Mouse (Mus musculus): Measurements from ENCODE around the gene Gabbr1. TPM values are rescaled to one million over a fixed set of nuclear protein-coding genes. Genes with fewer than 3 reads are reported as not detected.
A peak's percentile ranks its signal among the peaks of the same experiment; 100 is the strongest.

The Gabbr1 gene
- polyA plus RNA-seq (2012; rRNA removed) = 403 and 405 TPM in 2 replicates

GRCm38 (mm10) chr17:37045611-37046311 lies at the start of gene Gabbr1:
TSS of gene Gabbr1 (plus strand) at chr17:37045966.
- H3K27me3 ChIP-seq (ENCODE audit: control insufficient read depth, insufficient read depth, low read length) = no peaks in the 10 kb centered on the region
- H3K27ac ChIP-seq (ENCODE audit: insufficient read depth, low read length) = peak within 1 kb of the TSS; percentile 100
- TF ChIP-seq CTCF (IDR thresholded peaks at IDR 0.05; ENCODE audit: borderline replicate concordance, insufficient read depth, low read depth, low read length) (no peak), POLR2A (IDR thresholded peaks at IDR 0.05; ENCODE audit: borderline replicate concordance, insufficient read depth, low read length) (peak; percentile 73)
- 1% methylated on average over 52 of the region's 55 CpGs for WGBS
- peaks cover 12% of the 10 kb centered on the region for H3K4me1 ChIP-seq (ENCODE audit: control insufficient read depth, insufficient read depth, low read length)
- peak within 1 kb of the TSS; percentile 98 for H3K4me3 ChIP-seq (replicated peaks; ENCODE audit: insufficient read depth, low read depth, low read length)
- DNase-seq = peak; percentile 88 to 89

DNA sequence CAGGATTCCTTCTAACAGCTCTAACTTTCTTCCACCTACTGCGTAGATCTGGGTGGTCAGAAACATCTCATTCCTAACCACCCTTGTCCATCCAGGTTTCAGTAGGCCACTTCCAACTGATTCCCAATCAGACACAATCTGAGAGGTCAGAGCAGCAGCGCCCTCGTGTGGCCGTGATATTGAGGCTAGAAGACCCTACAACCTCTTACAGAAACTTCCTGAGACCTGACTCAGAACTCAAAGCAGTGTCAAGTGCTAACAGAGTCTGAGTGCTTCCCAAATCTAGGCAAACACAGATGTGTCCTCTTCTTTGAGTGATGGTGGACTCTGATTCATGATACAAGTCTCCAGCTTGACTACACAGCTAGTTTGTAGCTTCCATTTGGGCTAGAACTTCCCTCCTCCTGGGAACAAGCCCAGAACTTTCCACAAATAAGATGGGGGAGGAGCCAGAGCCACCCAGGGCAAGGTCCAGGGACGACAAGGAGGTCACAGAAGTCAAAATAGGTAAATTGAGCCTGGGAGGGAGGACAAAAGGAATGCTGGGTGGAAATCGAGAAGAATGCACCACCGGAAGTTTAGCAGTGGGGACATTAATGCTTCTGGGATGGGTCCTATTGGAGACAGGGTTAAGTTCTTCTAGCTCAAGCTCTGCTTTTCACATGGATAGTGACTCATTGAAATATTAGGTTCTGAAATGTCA lies 48.6 kb upstream of the Gabbr1 start:
- Histone ChIP-seq H3K4me1 (ENCODE audit: control insufficient read depth, insufficient read depth, low read length) (no peaks in the 10 kb centered on the region), H3K27me3 (ENCODE audit: control insufficient read depth, insufficient read depth, low read length) (no peaks in the 10 kb centered on the region), H3K4me3 (replicated peaks; ENCODE audit: insufficient read depth, low read depth, low read length) (no peak overlapping the region), H3K27ac (ENCODE audit: insufficient read depth, low read length) (no peak overlapping the region)
- 32% methylated on average over 7 of the region's 7 CpGs for WGBS
- TF ChIP-seq CTCF (IDR thresholded peaks at IDR 0.05; ENCODE audit: borderline replicate concordance, insufficient read depth, low read depth, low read length) (peak; percentile 69), POLR2A (IDR thresholded peaks at IDR 0.05; ENCODE audit: borderline replicate concordance, insufficient read depth, low read length) (no peak)
- peak; percentile 67 to 74 for DNase-seq

- DNase-seq = no peak
- Histone ChIP-seq H3K27me3 (ENCODE audit: control insufficient read depth, insufficient read depth, low read length) (no peaks in the 10 kb centered on the region), H3K4me3 (replicated peaks; ENCODE audit: insufficient read depth, low read depth, low read length) (no peak overlapping the region), H3K4me1 (ENCODE audit: control insufficient read depth, insufficient read depth, low read length) (no peaks in the 10 kb centered on the region), H3K27ac (ENCODE audit: insufficient read depth, low read length) (no peak overlapping the region)
- WGBS = 63% methylated on average over 2 of the region's 2 CpGs
- TF ChIP-seq POLR2A (IDR thresholded peaks at IDR 0.05; ENCODE audit: borderline replicate concordance, insufficient read depth, low read length) (no peak), CTCF (IDR thresholded peaks at IDR 0.05; ENCODE audit: borderline replicate concordance, insufficient read depth, low read depth, low read length) (no peak)
Observed at GRCm38 (mm10) chr17:36998477-36998876, 47.3 kb upstream of the Gabbr1 start.

- no peak within 1 kb of the TSS for H3K4me3 ChIP-seq (replicated peaks; ENCODE audit: insufficient read depth, low read depth, low read length)
- no peak for TF ChIP-seq POLR2A (IDR thresholded peaks at IDR 0.05; ENCODE audit: borderline replicate concordance, insufficient read depth, low read length)
- TF ChIP-seq CTCF (IDR thresholded peaks at IDR 0.05; ENCODE audit: borderline replicate concordance, insufficient read depth, low read depth, low read length) = no peak
- no peak within 1 kb of the TSS for H3K27ac ChIP-seq (ENCODE audit: insufficient read depth, low read length)
- H3K27me3 ChIP-seq (ENCODE audit: control insufficient read depth, insufficient read depth, low read length) = no peaks in the 10 kb centered on the region
- H3K4me1 ChIP-seq (ENCODE audit: control insufficient read depth, insufficient read depth, low read length) = no peaks in the 10 kb centered on the region
- WGBS = 98% methylated on average over 7 of the region's 7 CpGs
- no peak for DNase-seq
Observed at GRCm38 (mm10) chr17:37000863-37001262, 44.9 kb upstream of the Gabbr1 start, which contains the start of gene Zfp57. TSS of gene Zfp57 (plus strand) at chr17:37001163.

DNA sequence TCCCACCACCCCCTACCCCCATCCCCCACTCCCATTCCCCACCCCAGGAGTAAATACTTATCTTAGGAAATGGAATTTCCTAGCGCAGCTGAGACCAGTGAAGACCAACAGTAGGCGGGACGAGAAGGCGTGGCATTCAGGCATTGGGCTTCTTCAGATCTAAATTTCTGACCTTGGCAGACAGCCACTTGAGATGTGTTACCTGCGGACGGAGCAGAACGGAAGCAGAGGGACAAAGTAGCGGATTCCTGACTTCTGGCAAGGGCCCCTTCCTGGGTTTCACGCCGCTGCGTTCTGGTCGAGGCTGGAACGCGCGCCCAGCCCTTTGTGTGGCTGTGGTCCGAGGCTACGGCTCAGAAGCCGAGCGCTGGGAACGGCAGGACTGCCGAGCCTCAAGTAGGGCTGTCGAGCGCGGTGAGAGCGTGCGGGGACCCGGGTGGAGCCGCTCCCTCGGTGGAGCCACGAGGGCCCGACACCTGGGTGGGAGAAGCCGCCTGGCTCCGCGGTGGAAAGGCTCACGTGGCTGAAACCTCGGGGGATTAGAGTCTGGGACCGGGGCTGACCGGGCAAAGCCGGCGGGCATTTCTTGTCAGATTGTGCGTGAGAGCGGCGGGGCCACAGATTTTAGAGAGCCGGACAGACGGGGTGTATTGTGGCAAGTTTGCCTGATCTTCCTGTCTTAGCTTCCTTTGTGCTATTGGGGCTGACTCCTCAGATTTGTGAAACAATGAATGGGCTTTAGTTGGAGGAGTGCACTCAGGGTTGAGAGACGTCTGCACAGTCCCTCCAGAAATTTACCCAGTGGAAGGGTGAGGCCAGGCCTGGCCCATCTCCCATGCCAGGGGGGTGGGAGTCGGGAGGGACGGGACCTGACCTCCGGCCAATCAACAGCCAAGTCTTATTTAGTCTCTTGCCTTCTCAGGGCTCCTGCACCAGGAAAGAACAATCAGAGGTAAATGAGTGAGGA lies 43.1 kb upstream of the Gabbr1 start:
- H3K27ac ChIP-seq (ENCODE audit: insufficient read depth, low read length) = no peak overlapping the region
- peak; percentile 50 to 62 for DNase-seq

GRCm38 (mm10) chr17:37003366-37003765 lies 42.4 kb upstream of the Gabbr1 start:
- no peak overlapping the region for H3K4me3 ChIP-seq (replicated peaks; ENCODE audit: insufficient read depth, low read depth, low read length)
- TF ChIP-seq POLR2A (IDR thresholded peaks at IDR 0.05; ENCODE audit: borderline replicate concordance, insufficient read depth, low read length) = no peak
- no peak for TF ChIP-seq CTCF (IDR thresholded peaks at IDR 0.05; ENCODE audit: borderline replicate concordance, insufficient read depth, low read depth, low read length)
- H3K27me3 ChIP-seq (ENCODE audit: control insufficient read depth, insufficient read depth, low read length) = no peaks in the 10 kb centered on the region
- no peak for DNase-seq
- no peak overlapping the region for H3K27ac ChIP-seq (ENCODE audit: insufficient read depth, low read length)
- 27% methylated on average over 4 of the region's 4 CpGs for WGBS
- no peaks in the 10 kb centered on the region for H3K4me1 ChIP-seq (ENCODE audit: control insufficient read depth, insufficient read depth, low read length)

More for the DNA sequence above, 43.1 kb upstream of the Gabbr1 start:
- Histone ChIP-seq H3K4me1 (ENCODE audit: control insufficient read depth, insufficient read depth, low read length) (no peaks in the 10 kb centered on the region), H3K27me3 (ENCODE audit: control insufficient read depth, insufficient read depth, low read length) (no peaks in the 10 kb centered on the region), H3K4me3 (replicated peaks; ENCODE audit: insufficient read depth, low read depth, low read length) (peak overlapping the region; percentile 55)
- 2% methylated on average over 49 of the region's 49 CpGs for WGBS
- TF ChIP-seq POLR2A (IDR thresholded peaks at IDR 0.05; ENCODE audit: borderline replicate concordance, insufficient read depth, low read length) (no peak), CTCF (IDR thresholded peaks at IDR 0.05; ENCODE audit: borderline replicate concordance, insufficient read depth, low read depth, low read length) (no peak)

GRCm38 (mm10) chr17:37008161-37008560 lies 37.6 kb upstream of the Gabbr1 start:
- Histone ChIP-seq H3K27me3 (ENCODE audit: control insufficient read depth, insufficient read depth, low read length) (no peaks in the 10 kb centered on the region), H3K4me1 (ENCODE audit: control insufficient read depth, insufficient read depth, low read length) (no peaks in the 10 kb centered on the region), H3K4me3 (replicated peaks; ENCODE audit: insufficient read depth, low read depth, low read length) (no peak overlapping the region), H3K27ac (ENCODE audit: insufficient read depth, low read length) (no peak overlapping the region)
- WGBS = 91% methylated on average over 6 of the region's 6 CpGs
- no peak for TF ChIP-seq CTCF (IDR thresholded peaks at IDR 0.05; ENCODE audit: borderline replicate concordance, insufficient read depth, low read depth, low read length)
- no peak for TF ChIP-seq POLR2A (IDR thresholded peaks at IDR 0.05; ENCODE audit: borderline replicate concordance, insufficient read depth, low read length)
- DNase-seq = no peak
